Mouse (Mus musculus) cerebellum, adult 2 months (tissue): ENCODE measurements around the gene Chad. TPM values are rescaled to one million over a fixed set of nuclear protein-coding genes. Genes with fewer than 3 reads are reported as not detected.

Experiments
- DNase-seq, 2 experiments: peaks; one replicate each; pipeline ENCODE4 v3.0.0; 2021
- H3K27ac ChIP-seq: fragments of 200-500 bp; 2 replicates; pipeline ENCODE4 v1.5.1; 2012; ENCODE audit warnings: low read length, control low read depth, inconsistent platforms; ENCODE audit not compliant: insufficient read depth
- H3K27me3 ChIP-seq: fragments of 200-500 bp; 2 replicates; pipeline ENCODE4 v1.6.1; 2012; ENCODE audit warnings: inconsistent platforms, mild to moderate bottlenecking, low read length, moderate library complexity; ENCODE audit not compliant: control insufficient read depth, insufficient read depth
- H3K4me1 ChIP-seq: fragments of 200-500 bp; 2 replicates; pipeline ENCODE4 v1.6.1; 2011; ENCODE audit warnings: low read length; ENCODE audit not compliant: control insufficient read depth, insufficient read depth
- H3K4me3 ChIP-seq: fragments of 200-500 bp; replicated peaks from 2 replicates; pipeline ENCODE3; 2011; ENCODE audit warnings: mild to moderate bottlenecking, low read depth, low read length, control low read depth; ENCODE audit not compliant: insufficient read depth
- CTCF ChIP-seq: fragments of 200-500 bp; IDR thresholded peaks from 2 replicates; pipeline ENCODE4 v1.5.1; 2011; ENCODE audit warnings: low read depth, mild to moderate bottlenecking, control low read depth, low read length, moderate library complexity, borderline replicate concordance; ENCODE audit not compliant: insufficient read depth
- POLR2A ChIP-seq: fragments of 200-500 bp; IDR thresholded peaks from 2 replicates; pipeline ENCODE4 v1.6.1; 2011; ENCODE audit warnings: low read length, control low read depth, borderline replicate concordance; ENCODE audit not compliant: insufficient read depth
- WGBS: fragments of 180-500 bp; shearing (Covaris S2); methylation state at CpG from one replicate; pipeline ENCODE4 v1.1.7; 2018; 5-methylcytosine and 5-hydroxymethylcytosine counted together
- polyA plus RNA-seq: library from polyadenylated mRNA; depleted of rRNA; stranded (reverse); fragments of >200 nt; gene quantifications from 2 replicates; pipeline ENCODE4 v1.2.3, GENCODE M21; 2012

Gene Chad
- polyA plus RNA-seq, 1 experiment, result 1.1 TPM

DNA sequence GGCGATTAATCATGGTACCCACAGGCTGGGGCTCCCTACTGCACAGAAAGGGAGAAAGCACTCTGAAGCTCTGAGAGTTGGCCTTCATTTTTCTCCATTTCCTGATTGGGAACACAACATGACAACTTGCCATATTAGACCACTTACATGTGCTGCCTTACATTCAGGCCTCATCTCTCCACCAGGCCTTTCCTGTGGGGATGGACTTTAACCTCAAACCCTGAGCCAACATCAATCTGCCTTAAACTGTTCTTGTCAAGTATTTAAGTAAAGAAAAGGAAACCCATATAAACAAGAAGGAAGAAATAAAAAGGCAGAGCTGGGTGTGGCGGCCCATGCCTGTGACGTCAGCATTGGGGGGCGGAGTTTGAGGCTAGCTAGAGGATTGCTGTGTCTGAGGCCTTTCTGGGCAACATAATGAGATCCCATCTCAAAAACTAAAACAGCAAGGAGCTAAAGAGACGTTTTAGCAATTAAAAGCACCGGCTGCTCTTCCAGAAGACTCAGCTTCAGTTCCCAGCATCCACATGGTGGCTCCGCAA lies 31.5 kb downstream of the Chad start:
- 76% methylated on average over 7 of the region's 7 CpGs for WGBS
- DNase-seq, result no peak
- Histone ChIP-seq H3K4me1 (no peaks in the 10 kb centered on the region), H3K4me3 (no peak overlapping the region), H3K27ac (no peak overlapping the region), H3K27me3 (no peaks in the 10 kb centered on the region)
- TF ChIP-seq POLR2A (no peak), CTCF (no peak)

DNA sequence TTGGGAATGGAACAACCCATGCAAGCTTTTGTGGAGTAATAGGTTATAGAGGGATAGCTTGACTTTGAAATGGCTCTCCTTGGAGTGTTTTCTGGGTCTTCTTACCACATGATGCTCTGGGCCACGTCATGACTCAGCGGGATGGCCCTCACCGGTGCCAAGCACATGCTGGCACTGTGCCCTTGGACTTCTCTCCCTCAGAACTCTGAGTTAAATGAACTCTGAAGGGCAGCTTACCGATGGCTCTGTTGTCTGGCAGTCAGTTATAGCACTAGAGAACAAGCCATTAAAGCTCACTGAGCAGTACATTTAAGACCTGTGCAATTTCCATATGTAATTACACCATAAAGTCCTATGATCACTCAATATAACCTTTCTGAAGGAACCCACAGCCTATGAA lies 32.5 kb downstream of the Chad start:
- WGBS, result 7% methylated on average over 4 of the region's 4 CpGs
- H3K27ac ChIP-seq, result no peak overlapping the region
- no peaks in the 10 kb centered on the region; the same call in 1 of the 2 replicates for H3K27me3 ChIP-seq
- no peak for TF ChIP-seq POLR2A
- TF ChIP-seq CTCF, result no peak
- peak in 1 of 2 experiments; percentile 17 for DNase-seq
- no peaks in the 10 kb centered on the region for H3K4me1 ChIP-seq
- no peak overlapping the region for H3K4me3 ChIP-seq

DNA sequence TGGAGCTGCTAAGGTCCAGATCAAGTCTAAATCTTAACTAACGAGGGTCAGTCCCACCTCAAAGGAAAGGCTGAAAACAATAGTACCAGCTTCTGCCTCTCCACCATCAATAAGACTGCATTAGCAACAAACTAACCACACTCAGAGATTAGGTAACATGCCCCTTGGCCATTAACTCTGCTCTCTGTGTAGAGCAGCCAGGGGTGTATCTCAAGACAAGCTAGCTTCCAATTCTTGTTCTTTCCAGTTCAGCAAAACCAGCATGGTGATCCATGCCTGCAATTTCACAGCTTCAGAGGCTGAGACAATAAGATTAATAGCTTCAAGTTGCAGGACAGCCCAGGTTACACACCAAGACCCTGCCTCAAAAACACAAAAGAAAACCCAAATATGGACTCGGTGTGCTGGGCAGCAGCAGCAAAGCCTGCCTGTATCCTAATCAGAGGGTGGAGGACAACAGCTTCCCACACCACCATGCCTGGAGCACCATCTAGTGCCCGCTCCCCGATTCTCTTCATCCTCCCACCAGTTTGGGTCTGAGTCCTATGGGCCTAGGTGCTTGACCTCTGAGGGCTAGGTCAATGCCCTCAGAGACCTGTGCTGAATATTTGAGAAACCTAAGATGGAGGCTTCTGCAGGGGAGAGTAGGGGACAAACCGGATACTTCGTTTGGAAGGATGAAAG lies 33.7 kb downstream of the Chad start:
- no peak overlapping the region for H3K27ac ChIP-seq
- TF ChIP-seq POLR2A (no peak), CTCF (no peak)
- H3K4me3 ChIP-seq, result no peak overlapping the region
- DNase-seq, result no peak
- no peaks in the 10 kb centered on the region; the same call in 1 of the 2 replicates for H3K27me3 ChIP-seq
- H3K4me1 ChIP-seq, result no peaks in the 10 kb centered on the region
- whole genome bisulfite sequencing, result 85% methylated on average over 6 of the region's 6 CpGs

DNA sequence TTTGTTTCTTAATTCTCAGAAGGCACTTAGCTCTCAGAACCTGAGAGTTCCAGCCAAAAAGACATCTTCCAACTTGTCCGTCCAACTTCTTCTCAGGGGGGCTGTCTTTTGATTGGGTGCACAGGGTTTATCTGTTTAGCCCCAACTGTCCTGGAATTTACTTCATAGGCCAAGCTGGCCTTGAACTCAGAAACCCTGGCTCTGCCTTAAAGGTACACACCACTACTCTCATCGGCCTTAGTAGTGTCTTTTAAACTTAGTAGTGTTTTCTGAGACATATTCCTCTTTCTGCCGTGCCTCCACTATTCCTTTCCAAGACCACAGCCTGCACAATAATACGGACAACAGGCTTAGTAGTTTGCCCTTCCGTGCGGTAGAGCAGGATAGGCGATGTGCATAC lies 35.6 kb downstream of the Chad start:
- no peak overlapping the region for H3K27ac ChIP-seq
- TF ChIP-seq CTCF (no peak), POLR2A (no peak)
- DNase-seq, result no peak
- H3K4me1 ChIP-seq, result no peaks in the 10 kb centered on the region
- no peak overlapping the region for H3K4me3 ChIP-seq
- 87% methylated on average over 7 of the region's 7 CpGs for WGBS
- H3K27me3 ChIP-seq, result no peaks in the 10 kb centered on the region; the same call in 1 of the 2 replicates

DNA sequence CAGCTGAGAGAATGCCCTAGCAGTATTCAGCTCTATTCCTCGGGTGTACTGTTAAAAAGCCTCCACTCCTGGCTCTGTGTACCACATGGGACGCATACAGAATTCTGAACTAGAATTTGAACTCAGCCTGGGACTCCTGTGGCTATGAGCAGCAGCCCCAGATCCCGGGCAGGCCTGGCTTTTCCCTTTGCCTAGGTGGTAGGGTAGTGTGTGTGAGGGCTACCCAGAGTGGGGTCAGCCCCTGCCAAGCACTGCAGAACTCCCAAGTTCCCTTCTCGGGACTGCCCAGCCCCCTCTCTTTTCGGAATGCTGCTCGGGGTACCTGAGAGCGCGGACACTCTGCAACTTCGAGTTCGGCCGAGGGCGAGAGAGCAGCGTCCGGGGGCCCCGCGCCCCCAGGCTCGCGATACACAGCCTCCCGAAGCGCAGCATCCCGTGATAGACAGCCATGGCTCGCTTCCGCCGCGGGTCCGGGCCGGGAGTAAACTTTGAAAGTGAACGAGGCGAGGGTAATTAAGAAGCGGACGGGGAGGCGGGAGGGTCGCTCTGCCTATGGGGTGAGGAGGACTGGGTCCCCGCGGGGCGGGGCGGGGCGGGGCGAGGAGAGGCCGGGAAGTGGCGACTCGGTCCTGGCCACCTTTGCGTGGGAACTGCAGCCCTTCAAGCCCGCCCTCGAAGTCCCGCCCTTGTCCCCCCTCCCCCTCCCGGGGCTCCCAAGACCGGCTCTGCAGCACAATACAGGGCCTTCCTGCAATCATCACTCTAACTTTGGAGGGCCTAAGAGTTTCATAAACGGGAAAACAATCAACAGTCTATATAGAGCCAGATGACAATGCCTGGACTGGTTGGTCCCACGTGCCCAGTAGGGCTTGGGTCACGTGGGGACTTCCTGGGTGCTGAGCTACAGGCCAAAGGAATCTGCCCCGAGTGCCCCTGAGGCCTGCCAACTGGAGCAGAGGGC lies 36.8 kb downstream of the Chad start, which contains the start of gene Acsf2:
Acsf2 (minus strand) TSS at position 551 of the 961 bp plus-strand sequence.
- 3% methylated on average over 46 of the region's 52 CpGs for WGBS
- DNase-seq, result peak; percentile 14 to 25
- no peak for TF ChIP-seq CTCF
- no peak for TF ChIP-seq POLR2A
- H3K27ac ChIP-seq, result no peak within 1 kb of the TSS
- H3K4me1 ChIP-seq, result no peaks in the 10 kb centered on the region
- peak within 1 kb of the TSS; percentile 35 for H3K4me3 ChIP-seq
- no peaks in the 10 kb centered on the region; the same call in 1 of the 2 replicates for H3K27me3 ChIP-seq

DNA sequence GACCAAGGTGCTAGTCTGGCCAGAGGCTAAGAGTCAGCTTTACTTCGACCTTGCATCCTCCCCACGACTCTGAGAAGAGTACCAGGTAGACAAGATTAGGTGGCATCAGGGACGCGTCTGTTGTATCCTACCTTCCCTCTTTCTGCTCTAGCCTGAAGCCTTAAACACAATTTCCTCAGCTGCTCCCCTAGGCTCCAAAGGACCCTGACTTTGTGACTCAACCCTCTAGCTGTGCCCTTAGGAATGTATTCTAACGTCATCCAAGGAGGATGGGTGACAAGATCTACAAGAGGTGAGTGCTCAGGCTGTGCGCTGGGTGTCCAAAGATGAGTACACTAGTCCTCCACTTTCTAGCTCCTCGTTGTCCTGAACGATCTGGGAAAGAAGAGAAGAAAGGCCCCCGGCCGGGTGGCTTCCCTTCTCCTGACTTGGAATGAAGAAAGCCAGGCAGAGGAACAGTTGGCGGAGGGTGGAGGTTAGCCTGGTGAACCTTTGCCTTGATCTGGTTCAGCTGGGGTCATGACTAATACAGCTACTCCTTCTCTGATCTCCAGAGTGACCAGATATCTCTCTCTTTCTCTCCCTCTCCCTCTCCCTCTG lies 37.6 kb downstream of the Chad start:
- no peaks in the 10 kb centered on the region; the same call in 1 of the 2 replicates for H3K27me3 ChIP-seq
- DNase-seq, result no peak
- TF ChIP-seq POLR2A, result no peak
- no peak for TF ChIP-seq CTCF
- 74% methylated on average over 11 of the region's 11 CpGs for WGBS
- H3K4me1 ChIP-seq, result no peaks in the 10 kb centered on the region
- no peak overlapping the region for H3K4me3 ChIP-seq
- H3K27ac ChIP-seq, result no peak overlapping the region
